Mouse (Mus musculus): Measurements from ENCODE around the gene Thap2. TPM values are rescaled to one million over a fixed set of nuclear protein-coding genes. Genes with fewer than 3 reads are reported as not detected.

Thap2 gene
- total RNA-seq, 2 experiments from 2014 or later, result 15.3 to 15.9 TPM

DNA sequence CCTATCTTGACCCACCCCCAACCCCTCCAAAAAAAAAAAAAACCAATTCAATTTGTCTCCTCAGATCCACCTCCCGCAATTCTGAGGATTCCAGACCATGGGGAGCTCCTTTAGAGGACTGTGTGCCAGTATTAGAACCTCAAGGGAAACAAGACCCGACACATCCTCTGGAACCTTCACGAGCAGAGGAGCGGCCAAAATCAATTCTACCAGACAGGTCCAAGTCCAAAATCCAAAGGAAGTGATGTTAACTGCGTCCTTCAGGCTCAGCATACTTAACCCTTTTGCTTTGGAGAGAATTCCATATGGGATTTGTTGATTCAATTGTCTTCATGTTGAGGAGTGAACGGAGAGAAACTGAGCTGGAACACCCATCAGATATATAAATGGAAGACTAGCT lies 29.2 kb downstream of the Thap2 start:
- no peak for DNase-seq

DNA sequence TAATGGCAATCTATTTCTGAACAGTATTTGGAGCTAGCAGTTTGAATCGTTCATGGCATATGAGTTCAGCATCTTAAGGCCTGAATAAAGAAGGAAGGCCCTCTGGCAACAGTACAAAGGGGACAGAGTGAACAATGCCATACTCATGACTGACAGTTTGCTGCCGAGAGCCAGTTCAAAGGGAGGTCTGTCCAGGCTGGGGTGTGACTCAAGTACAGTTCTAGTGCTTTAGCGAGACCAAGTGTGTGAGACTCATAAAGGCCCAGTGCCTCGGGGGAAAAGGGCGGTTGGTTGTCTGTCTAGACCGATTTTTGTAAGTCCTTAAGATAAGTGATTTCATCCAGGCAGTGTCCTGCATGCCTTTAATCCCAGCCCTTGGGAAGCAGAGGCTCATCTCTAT lies 29.7 kb downstream of the Thap2 start:
- DNase-seq, result no peak

DNA sequence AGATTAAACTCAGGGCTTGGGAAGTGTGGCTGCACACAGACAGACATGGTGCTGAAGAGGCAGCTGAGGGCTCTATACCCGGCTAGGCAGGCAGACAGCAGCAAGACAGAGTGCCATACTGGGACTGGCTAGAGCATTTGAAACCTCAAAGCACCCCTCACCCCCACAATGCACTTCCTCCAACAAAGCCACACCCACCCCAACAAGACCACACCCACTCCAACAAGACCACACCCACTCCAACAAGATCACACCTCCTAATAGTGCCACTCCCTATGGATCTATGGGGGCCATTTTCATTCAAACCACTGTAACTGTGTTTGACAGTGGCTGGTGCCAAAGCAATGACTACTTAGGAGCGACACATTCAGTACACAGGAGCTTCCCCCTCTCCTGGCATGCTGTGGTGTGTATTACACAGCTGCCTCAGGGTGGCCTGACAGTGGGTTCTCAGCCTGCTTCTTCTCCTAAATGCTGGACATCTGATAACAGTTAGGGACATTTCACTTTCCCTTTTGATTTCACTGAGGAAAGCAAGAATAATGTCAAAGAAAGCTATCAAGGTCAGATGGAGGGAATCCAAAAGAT lies 33.3 kb downstream of the Thap2 start:
- no peak for DNase-seq

DNA sequence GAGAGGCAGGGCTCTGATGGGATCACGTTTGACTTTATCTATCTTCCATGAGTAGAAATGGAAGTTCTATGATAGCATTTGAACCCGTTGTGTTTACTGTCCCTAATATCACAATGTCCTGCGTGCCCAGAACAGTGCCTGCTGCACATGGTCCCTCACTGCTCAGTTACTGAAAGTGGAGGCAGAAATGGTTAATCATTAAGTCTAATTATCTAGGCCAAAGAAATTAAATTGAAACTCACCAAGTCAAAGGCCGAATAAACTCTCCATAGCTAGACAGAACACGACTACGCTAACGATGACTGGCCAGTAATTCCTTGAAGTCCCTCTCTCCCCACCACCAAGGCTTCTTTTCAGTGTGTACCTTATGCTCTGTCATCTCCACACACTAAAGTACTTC lies 34.7 kb downstream of the Thap2 start:
- DNase-seq, result no peak

DNA sequence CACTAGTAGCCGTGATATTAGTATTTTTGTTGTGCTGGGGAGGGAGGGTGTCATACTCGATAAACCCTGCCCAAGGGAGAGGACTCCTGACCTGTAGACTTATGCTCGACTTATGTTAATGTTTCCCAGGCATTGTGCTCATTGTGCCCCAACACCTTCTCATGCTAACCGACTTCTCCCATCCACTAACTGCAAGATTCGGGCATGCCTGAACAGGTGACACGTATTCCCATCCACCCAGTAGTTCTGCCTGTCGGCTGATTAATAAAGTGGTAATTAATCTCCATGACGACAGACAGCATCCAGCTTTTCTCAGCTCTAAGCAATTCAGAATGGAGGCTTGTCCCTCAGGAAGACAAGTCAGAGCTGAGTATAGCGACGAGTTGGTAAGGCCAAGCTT lies 35.2 kb downstream of the Thap2 start:
- no peak for DNase-seq

DNA sequence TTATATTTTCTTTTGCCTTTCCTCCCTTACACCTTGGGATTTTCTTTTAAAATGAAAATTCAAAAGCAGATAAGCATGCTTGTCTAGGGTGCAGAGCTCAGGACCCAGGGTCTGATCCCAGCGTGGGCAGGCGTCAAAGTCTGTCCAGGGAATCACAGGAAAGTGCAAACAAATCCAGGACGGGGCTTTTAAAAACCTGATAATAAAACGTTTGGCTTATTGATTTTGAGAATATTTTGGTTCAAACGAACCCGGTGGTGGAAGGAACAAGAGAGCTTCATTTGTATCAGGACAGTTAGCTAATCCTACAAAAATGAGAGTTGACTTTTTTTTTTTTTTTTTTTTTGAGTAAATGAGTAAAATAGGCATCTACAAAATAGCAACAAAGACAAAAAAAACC lies 36.1 kb downstream of the Thap2 start:
- no peak for DNase-seq

DNA sequence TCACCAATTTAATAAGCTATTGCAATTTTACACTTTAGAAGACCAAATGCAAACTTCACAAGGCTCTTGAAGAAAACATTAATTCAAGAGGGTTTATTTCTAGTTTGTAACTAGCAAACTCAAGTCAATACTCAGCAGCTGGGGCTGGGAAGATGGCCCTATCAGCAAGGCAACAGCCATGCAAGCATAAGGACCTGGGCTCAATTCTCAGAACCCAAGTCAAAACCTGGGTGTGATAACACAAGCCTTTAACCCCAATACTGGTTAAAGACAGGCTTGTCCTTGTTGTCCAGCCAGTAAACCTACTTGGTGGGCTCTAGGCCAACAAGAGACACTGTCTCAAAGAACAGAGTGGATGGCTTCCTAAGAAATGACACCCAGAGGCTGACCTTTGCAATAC lies 37.8 kb downstream of the Thap2 start:
- no peak for DNase-seq

DNA sequence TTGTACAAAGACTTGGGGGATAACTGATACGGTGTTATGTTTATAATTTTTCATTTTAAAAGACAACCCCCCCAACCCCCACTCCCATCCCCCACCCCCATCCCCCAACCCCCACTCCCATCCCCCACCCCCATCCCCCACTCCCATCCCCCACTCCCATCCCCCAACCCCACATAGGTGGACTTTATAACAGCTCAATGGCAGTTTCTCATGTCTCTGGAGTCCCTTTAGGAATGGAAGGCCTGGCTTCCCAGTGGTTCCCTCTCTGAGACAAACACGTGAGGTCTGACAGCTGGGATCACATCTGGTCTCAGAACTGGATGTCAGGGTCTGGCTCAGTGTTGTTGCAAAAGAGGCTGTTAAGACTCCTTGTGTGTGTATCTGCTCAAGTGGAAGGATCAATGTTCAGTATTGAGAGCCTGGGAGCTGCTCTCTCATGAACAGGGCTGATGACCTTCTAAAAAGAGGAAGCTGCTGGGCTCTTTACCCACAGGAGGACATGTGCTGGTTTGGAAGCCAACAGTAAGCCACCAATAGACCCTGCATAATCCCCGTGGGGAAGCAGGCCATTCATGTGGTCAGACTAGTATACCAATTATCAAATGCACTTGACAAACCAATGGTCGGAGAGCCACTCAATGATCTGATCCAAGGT lies 41.3 kb downstream of the Thap2 start:
- DNase-seq, result no peak

DNA sequence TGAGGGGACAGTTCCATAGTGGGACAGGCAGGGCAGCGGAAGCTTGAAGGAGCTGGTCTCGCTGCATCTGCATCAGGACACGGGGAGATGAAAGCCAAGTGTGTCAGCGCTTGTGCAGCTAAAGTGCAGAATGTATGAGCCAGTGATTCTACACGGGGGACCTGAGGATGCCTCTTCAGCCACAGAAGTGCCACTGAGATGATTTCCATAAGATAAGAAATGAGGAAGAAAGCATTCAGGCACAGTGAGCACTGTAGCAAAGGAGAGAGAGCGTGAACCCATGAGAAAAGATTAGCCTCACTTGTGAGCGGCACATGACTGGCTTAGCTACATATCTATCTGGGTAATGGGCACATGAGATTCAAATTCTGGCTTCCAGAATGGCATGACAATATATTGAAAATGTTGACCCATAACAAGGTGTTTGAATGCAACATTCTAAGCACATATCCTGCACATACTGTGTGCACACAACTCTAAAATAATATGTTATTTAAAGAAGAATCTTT lies 44.4 kb downstream of the Thap2 start:
- DNase-seq, result no peak

DNA sequence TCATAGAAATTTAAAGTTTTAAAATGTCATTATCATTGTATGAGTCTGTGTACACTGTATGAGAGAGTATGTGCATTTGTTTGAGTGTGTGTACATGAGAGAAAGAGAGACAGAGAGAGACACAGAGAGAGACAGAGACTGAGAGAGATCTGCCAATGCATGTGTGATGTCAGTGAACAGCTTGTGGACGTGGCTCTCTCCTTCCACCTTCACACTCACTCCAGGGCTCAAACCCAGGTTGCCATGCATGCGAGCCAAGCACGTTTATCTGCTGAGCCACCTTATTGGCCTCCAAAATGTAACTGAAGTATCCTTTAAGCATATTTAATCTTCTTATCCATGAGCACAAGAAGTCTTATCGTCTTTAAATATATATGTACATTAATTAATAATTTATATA lies 47.3 kb downstream of the Thap2 start:
- DNase-seq, result no peak

DNA sequence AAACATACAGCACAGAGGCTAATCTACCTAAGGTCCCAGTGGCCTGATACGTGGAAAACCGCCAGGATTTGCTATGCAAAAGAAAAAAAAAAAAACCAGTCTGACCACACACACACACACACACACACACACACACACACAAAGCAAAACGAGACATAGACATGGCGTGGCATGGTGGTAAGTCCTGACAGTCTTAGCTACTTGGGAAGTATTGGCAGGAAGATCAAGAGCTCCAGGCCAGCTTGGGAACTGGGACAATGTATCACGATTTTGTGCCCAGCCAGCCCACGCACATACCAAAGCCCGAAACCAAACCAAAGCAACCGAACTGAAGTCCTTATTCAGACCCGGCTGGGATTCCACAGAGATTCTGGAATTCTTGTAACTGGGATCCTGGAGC lies 50.7 kb downstream of the Thap2 start:
- no peak for DNase-seq

DNA sequence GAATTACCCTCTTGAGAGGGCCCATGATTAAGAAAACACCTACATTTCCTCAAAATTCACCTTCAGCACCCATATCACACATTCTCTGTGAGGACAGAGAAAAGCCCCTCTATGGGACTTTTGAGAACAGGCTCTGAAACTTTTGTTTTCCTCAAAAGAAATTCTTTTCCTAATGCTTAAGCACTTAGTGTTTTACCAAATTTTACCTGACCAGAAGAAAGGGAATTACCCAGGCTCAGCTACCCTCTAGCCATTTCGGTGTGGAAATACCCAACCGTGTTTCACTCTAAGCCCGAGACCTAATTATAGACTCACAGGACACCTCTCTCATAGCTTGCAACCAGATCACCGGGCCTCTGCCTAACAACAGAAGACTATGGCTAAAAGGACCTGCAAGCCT lies 51.2 kb downstream of the Thap2 start:
- DNase-seq, result no peak

DNA sequence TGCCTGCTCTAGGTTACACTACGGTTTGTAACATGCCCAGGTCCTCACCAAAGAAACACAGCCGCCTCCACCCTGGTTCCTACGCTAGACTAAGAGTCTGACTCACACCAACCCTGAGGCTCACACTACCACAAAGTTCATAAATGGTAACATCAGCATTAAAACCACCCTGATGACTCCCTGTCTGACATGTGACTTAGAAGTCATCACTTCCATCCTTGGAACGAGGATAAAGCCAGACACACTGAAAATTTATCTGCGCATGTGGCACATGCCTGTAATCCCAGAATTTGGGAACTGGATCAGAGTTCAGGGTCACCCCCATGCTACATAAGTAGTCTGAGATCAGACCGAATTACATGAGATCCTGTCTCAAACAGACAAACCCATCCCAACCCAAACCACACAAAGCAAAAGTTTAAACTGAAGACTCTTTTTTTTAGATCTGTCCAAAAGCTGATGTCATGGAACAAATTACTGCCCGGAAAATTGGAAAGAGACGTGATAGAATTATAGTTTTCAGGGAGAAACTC lies 51.8 kb downstream of the Thap2 start:
- peak; percentile 28 to 34 for DNase-seq

DNA sequence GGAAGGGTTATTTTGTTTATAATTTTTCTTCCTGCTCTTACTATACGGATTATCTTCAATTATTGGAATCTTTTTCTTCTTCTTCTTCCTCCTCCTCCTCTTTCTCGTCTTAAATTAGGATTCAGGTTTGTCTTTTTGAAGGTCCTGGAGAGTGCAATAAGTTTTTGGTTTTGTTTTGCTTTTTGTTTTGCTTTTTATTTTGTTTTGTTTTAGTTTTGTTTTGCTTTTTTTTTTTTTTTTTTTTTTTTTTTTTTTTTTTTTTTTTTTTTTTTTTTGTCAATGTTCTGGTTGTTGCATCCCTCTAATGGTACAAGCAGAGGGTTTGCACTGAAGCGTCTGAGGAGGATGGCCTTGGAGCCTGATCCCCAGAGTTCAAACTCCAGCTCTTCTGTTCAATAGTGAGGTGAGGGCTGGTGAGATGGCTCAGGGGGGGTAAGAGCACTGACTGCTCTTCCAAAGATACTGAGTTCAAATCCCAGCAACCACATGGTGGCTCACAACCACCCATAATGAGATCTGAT lies 55.2 kb downstream of the Thap2 start:
- no peak for DNase-seq

DNA sequence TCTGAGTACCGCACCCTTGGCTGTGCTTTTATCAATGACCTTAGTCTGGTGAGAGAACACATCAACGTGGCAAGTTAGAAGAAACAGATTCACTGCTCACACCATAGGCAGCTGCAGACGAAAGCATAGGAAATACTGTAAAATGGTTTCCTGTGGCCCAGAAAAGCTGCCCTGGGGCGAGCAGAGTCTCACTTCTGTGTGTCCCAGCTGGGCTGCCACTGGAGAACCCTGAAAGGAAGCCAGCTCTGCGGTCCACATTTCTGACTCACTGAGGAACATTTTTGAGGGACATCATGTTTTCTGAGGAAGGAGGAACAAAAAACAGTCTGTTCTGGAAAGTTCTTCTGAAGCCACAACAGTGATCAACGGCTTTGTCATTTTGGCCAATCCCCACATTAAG lies 55.7 kb downstream of the Thap2 start:
- DNase-seq, result peak; percentile 66 to 68

DNA sequence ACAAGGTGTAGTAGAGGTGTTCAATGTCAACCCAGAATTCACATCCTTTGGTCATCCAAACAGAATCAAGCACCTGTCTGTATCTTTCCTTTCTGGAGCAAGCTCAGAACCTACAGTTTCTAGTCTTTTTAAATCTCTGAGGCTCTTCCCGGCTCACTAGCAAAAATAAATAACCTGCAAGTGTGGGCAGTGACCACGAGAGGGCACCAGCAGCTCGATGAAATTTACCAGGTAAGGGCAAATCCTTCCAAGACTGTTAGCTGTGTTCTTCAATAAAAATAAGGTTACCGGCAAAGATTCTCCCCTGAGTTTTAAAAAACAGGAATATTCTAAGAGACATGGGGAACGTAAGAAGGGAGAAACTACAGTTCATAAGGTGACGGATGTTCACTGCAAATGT lies 60.9 kb downstream of the Thap2 start:
- peak; percentile 76 to 82 for DNase-seq

DNA sequence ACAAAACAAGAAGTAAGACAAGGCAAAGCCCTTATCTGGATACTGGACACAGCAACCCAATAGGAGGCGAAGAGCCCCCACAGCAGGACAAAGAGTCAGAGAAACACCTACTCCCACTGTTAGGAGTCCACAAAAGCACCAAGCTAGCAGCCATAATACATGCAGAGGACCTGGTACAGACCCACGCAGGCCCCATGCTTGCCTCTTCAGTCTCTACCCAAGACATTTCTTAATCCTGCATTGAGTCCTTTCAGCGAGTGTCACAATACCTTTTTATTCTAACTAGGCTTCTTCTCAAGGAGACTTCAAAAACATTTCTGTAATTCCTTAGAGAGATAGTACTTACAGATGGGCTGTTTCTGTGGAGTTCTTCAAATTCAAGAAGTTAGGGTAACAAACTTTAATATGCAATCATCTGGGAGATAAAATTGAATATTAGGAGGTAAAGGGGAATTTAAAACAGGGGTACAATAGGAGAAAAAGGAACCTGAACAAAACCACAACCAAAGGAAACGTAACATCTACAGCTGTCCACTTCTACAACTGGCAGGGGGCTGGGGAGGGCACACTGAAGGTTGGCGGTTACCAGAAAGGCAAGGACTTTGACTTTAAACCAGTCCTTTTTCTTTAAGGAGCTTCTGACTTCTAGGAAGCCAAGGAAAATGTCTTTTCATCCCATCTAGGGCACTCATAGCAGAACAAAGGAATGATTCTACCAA lies 62.8 kb downstream of the Thap2 start:
- no peak for DNase-seq

Other genes starting within 250 kb of the Thap2 start
- gene Tph2, start 199.4 kb downstream of the Thap2 start, total RNA-seq (2021), result under 1 TPM in 1 of 2 experiments, not detected in 1; 0.10 TPM
- 100 to 1,000 TPM in 1 of 2 experiments, 10 to 100 TPM in 1; 83.9 to 104 TPM for gene Tbc1d15, start 133.0 kb downstream of the Thap2 start, total RNA-seq (2021)
- gene Rab21, start 68.8 kb downstream of the Thap2 start, total RNA-seq (2021), result 10 to 100 TPM; 58.7 to 68.9 TPM
- 10 to 100 TPM; 25.0 to 41.2 TPM for gene Tmem19, start 21.9 kb downstream of the Thap2 start, total RNA-seq (2021)
- 10 to 100 TPM; 38.1 to 50.9 TPM for gene Zfc3h1, start 516 bp upstream of the Thap2 start, total RNA-seq (2021)
- not detected for gene A930009A15Rik, start 185.5 kb upstream of the Thap2 start, total RNA-seq (2021)
- gene Lgr5, start 203.3 kb upstream of the Thap2 start, total RNA-seq (2021), result 10 to 100 TPM; 16.7 to 18.4 TPM